Mouse (Mus musculus) embryonic facial prominence, embryonic 14.5 days (tissue): ENCODE results near the gene Slc16a14. TPM values are rescaled to one million over a fixed set of nuclear protein-coding genes. Genes with fewer than 3 reads are reported as not detected.
A peak's percentile ranks its signal among the peaks of the same experiment; 100 is the strongest.

ENCODE experiments used
- ATAC-seq: fragments of 200-750 bp; cut with Nextera tagmentation; 2 replicates; pipeline ENCODE4 v1.8.0; 2017; ENCODE audit warnings: low read depth, moderate number of reproducible peaks, moderate TSS enrichment
- DNase-seq: peaks from one replicate; pipeline ENCODE4 v3.0.0-alpha.2; 2015; ENCODE audit warnings: low spot score
- H3K27ac ChIP-seq: fragments of 300-500 bp; sonication (generic); replicated peaks from 2 replicates; pipeline ENCODE4 v1.5.1; 2014; ENCODE audit warnings: low read depth, mild to moderate bottlenecking, low read length, moderate library complexity
- H3K27me3 ChIP-seq: fragments of 300-500 bp; sonication (generic); replicated peaks from 2 replicates; pipeline ENCODE4 v1.6.1; 2014; ENCODE audit warnings: low read length; ENCODE audit not compliant: control insufficient read depth, insufficient read depth
- H3K36me3 ChIP-seq: fragments of 300-500 bp; sonication (generic); 2 replicates; pipeline ENCODE4 v1.6.1; 2014; ENCODE audit warnings: low read length, mixed read lengths; ENCODE audit not compliant: control insufficient read depth, insufficient read depth
- H3K4me1 ChIP-seq: fragments of 300-500 bp; sonication (generic); 2 replicates; pipeline ENCODE4 v1.6.1; 2014; ENCODE audit warnings: antibody characterized with exemption, low read length; ENCODE audit not compliant: control insufficient read depth, insufficient read depth
- H3K4me2 ChIP-seq: fragments of 300-500 bp; sonication (generic); 2 replicates; pipeline ENCODE4 v1.6.1; 2014; ENCODE audit warnings: low read depth, mild to moderate bottlenecking, low read length, moderate library complexity, mixed read lengths
- H3K4me3 ChIP-seq: fragments of 300-500 bp; sonication (generic); 2 replicates; pipeline ENCODE4 v1.5.1; 2014; ENCODE audit warnings: low read depth, mild to moderate bottlenecking, low read length
- H3K9ac ChIP-seq: fragments of 300-500 bp; sonication (generic); 2 replicates; pipeline ENCODE4 v1.6.1; 2014; ENCODE audit warnings: low read depth, mild to moderate bottlenecking, low read length, moderate library complexity, mixed read lengths
- H3K9me3 ChIP-seq: fragments of 300-500 bp; sonication (generic); 2 replicates; pipeline ENCODE4 v1.6.1; 2016; ENCODE audit warnings: low read length; ENCODE audit not compliant: control insufficient read depth
- WGBS: fragments of 180-500 bp; shearing (Covaris S2); extraction: QIAGEN DNeasy Blood & Tissue Kit; methylation state at CpG from one replicate; pipeline ENCODE4 v1.1.7; 2014; 5-methylcytosine and 5-hydroxymethylcytosine counted together
- polyA plus RNA-seq: library from polyadenylated mRNA; unstranded; fragments of >200 nt; fragmentation: Nextera tagmentation; extraction: Ambion mirVana; gene quantifications from 2 replicates; pipeline ENCODE4 v1.2.1, GENCODE M21; 2014

The Slc16a14 gene
- polyA plus RNA-seq, 1 experiment from 2014 or later = 0.38 TPM

- no peaks in the 10 kb centered on the region for H3K36me3 ChIP-seq
- H3K4me1 ChIP-seq = no peaks in the 10 kb centered on the region
- no peaks in the 10 kb centered on the region for H3K9me3 ChIP-seq
- 59% methylated on average over 11 of the region's 11 CpGs for WGBS
- H3K9ac ChIP-seq = no peak overlapping the region
- ATAC-seq (no peak), DNase-seq (no peak)
- H3K27me3 ChIP-seq = no peaks in the 10 kb centered on the region
- H3K4me2 ChIP-seq = no peak overlapping the region
- H3K27ac ChIP-seq = no peak overlapping the region
- H3K4me3 ChIP-seq = no peak overlapping the region
These were observed 53.5 kb downstream of the Slc16a14 start for GRCm38 (mm10) chr1:84881248-84882065.

DNA sequence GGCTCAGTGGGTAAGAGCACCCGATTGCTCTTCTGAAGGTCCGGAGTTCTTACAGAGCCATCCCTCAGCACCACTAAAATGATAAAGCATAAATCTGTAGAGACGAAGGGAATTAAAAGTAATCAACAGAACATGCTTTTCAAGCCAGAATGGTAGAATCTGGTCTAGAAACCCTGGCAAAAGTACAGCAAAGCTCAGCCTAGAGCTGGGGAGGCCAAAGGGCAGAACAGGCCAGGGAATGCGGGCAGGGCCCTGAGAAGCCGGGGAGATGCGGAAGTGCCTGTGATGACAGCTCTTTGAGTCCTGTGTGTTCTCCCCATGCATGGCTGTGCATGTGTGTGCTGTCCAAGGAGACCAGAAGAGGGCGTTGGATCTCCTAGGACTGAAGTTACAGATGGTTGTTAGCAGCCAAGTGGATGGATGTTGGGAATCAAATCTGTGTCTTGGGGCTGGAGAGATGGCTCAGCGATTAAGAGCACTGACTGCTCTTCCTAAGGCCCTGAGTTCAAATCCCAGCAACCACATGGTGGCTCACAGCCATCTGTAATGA lies 55.3 kb downstream of the Slc16a14 start:
- no peak overlapping the region for H3K27ac ChIP-seq

GRCm38 (mm10) chr1:84877590-84877989 lies 57.3 kb downstream of the Slc16a14 start:
- Histone ChIP-seq H3K4me2 (no peak overlapping the region), H3K4me3 (no peak overlapping the region), H3K27ac (no peak overlapping the region), H3K9ac (no peak overlapping the region), H3K4me1 (no peaks in the 10 kb centered on the region), H3K9me3 (no peaks in the 10 kb centered on the region), H3K27me3 (no peaks in the 10 kb centered on the region), H3K36me3 (no peaks in the 10 kb centered on the region)
- WGBS = 86% methylated on average over 2 of the region's 2 CpGs
- ATAC-seq (no peak), DNase-seq (no peak)

More for the DNA sequence above, 55.3 kb downstream of the Slc16a14 start:
- Histone ChIP-seq H3K27me3 (no peaks in the 10 kb centered on the region), H3K4me2 (no peak overlapping the region), H3K9ac (no peak overlapping the region), H3K4me1 (no peaks in the 10 kb centered on the region), H3K9me3 (no peaks in the 10 kb centered on the region), H3K36me3 (no peaks in the 10 kb centered on the region), H3K4me3 (no peak overlapping the region)
- DNase-seq (no peak), ATAC-seq (no peak)
- 91% methylated on average over 8 of the region's 8 CpGs for WGBS

DNA sequence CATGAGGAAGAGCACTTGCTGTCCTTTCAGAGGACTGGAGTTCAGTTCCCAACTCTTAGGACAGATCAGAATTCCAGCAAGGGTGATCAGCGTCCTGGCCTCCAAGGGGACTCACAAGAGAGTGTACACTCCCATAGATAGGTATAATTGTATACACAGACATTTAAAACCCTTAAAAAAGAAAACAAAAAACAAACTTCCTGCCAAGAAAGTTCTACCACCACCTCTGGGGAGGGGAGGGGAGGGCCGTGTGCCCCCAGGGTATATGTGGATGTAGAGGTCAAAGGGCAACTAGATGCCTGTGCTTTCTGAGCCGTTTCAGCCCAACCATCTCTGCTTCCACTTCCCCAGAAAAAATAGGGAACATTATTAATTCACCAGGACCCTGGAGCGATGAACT lies 62.0 kb downstream of the Slc16a14 start:
- ATAC-seq (no peak), DNase-seq (no peak)
- H3K27ac ChIP-seq = no peak overlapping the region
- H3K4me2 ChIP-seq = no peak overlapping the region
- H3K4me1 ChIP-seq = no peaks in the 10 kb centered on the region
- H3K36me3 ChIP-seq = no peaks in the 10 kb centered on the region
- H3K9ac ChIP-seq = no peak overlapping the region
- WGBS = 39% methylated on average over 4 of the region's 4 CpGs
- H3K9me3 ChIP-seq = no peaks in the 10 kb centered on the region
- H3K27me3 ChIP-seq = no peaks in the 10 kb centered on the region
- no peak overlapping the region for H3K4me3 ChIP-seq

GRCm38 (mm10) chr1:84872105-84872504 lies 62.8 kb downstream of the Slc16a14 start:
- 20% methylated on average over 3 of the region's 3 CpGs for WGBS
- H3K27me3 ChIP-seq = no peaks in the 10 kb centered on the region
- H3K27ac ChIP-seq = no peak overlapping the region
- H3K4me1 ChIP-seq = no peaks in the 10 kb centered on the region
- H3K4me2 ChIP-seq = no peak overlapping the region
- no peak overlapping the region for H3K4me3 ChIP-seq
- no peak for DNase-seq
- H3K9ac ChIP-seq = no peak overlapping the region
- no peaks in the 10 kb centered on the region for H3K9me3 ChIP-seq
- ATAC-seq = no peak
- no peaks in the 10 kb centered on the region for H3K36me3 ChIP-seq

DNA sequence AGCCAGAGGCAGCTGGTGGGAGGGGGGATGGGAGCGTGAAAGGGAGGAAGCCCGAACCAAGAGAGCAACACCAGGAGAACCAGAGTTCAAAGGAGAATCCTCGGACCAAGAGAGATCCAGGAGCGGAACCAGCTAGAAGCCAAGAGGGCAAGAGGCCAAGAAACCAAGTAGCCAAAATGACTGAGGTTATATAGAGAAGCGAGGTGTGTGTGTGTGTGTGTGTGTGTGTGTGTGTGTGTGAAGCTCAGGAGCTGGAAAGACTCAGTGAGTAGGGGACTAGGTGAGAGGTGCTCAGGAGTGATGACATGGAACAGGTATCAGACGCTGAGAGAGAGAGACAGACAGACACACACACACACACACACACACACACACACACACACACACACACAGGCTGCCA lies 63.8 kb downstream of the Slc16a14 start:
- H3K27me3 ChIP-seq = no peaks in the 10 kb centered on the region
- DNase-seq (no peak), ATAC-seq (no peak)
- no peaks in the 10 kb centered on the region for H3K4me1 ChIP-seq
- H3K9me3 ChIP-seq = no peaks in the 10 kb centered on the region
- H3K4me2 ChIP-seq = no peak overlapping the region
- 53% methylated on average over 6 of the region's 6 CpGs for WGBS
- no peak overlapping the region for H3K27ac ChIP-seq
- no peaks in the 10 kb centered on the region for H3K36me3 ChIP-seq
- no peak overlapping the region for H3K4me3 ChIP-seq
- no peak overlapping the region for H3K9ac ChIP-seq

DNA sequence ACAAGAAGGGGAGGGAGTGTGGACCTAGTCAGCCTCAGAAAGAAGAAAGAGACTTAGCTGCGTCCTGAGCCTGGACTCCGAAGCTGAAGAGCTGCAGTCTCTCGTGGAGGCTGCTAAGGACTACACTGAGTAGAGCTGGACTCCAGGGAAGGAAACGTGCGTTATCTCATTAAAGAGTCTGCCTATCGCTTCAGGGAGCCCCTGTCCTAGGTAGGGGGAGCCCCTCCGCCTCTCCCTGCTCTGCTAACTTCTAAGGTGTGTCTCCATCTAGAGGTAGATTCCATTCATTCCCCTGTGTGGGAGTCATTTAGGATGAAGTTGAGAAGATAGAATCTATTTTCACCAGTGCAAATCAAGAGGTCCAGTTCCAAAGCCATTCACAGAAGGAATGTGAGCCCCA lies 65.4 kb downstream of the Slc16a14 start:
- 47% methylated on average over 7 of the region's 7 CpGs for WGBS
- H3K27me3 ChIP-seq = no peaks in the 10 kb centered on the region
- H3K9ac ChIP-seq = no peak overlapping the region
- DNase-seq (no peak), ATAC-seq (peak; percentile 73)
- H3K9me3 ChIP-seq = no peaks in the 10 kb centered on the region
- no peak overlapping the region for H3K4me2 ChIP-seq
- no peaks in the 10 kb centered on the region for H3K36me3 ChIP-seq
- no peaks in the 10 kb centered on the region for H3K4me1 ChIP-seq
- no peak overlapping the region for H3K27ac ChIP-seq
- no peak overlapping the region for H3K4me3 ChIP-seq

DNA sequence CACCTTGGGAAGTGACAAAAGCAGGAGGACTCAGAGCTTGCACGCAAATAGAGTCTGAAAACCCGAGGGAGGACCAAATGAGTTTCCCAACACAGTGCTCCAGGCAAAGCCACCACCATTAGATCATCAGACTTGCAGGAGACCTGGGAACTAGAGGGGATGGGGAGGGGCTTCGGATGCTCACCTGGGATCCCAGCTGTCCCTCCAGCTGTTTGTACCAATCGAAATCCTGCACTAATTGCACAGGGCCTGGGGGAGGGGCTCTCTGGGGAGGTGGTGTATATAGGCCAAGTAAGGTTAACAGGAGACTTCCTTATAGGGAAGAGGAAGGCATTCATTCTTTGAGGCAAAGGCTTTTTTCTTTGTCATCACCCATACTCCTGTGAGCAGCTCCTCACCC lies 66.1 kb downstream of the Slc16a14 start:
- H3K36me3 ChIP-seq = no peaks in the 10 kb centered on the region
- no peaks in the 10 kb centered on the region for H3K27me3 ChIP-seq
- ATAC-seq = peak; percentile 88
- H3K9ac ChIP-seq = no peak overlapping the region
- peak; percentile 56 for DNase-seq
- no peak overlapping the region for H3K4me3 ChIP-seq
- WGBS = 52% methylated on average over 4 of the region's 4 CpGs
- no peak overlapping the region for H3K27ac ChIP-seq
- H3K4me1 ChIP-seq = no peaks in the 10 kb centered on the region
- no peak overlapping the region for H3K4me2 ChIP-seq
- no peaks in the 10 kb centered on the region for H3K9me3 ChIP-seq

DNA sequence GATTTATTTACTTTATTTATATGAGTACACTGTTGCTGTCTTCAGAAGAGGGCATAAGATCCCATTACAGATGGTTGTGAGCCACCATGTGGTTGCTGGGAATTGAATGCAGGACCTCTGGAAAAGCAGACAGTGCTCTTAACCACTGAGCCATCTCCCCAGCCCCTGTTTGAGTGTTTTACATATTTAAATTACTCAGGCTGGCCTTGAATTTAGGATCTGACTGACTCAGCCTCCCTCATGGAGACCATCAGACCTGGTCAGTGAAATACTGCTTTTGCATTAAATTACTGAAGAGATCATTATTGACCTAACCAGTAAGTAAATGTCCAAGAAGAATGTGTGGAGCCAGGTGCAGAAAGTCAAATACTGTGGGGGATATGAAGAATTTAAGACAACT lies 66.6 kb downstream of the Slc16a14 start:
- Histone ChIP-seq H3K9me3 (no peaks in the 10 kb centered on the region), H3K4me2 (no peak overlapping the region), H3K27ac (no peak overlapping the region), H3K27me3 (no peaks in the 10 kb centered on the region), H3K4me1 (no peaks in the 10 kb centered on the region), H3K9ac (no peak overlapping the region), H3K4me3 (no peak overlapping the region), H3K36me3 (no peaks in the 10 kb centered on the region)
- no peak for ATAC-seq
- no peak for DNase-seq
